Mouse (Mus musculus) small intestine, adult 2 months (tissue): ENCODE measurements at regions not wholly inside any gene's neighbourhood (a gene's known extent, or its start where the extent isn't known, plus 50 kb on each side); places are given as distances from the start of the nearest gene placed in this dataset.

Experiments used
- H3K27ac ChIP-seq: fragments of 200-500 bp; 2 replicates; pipeline ENCODE4 v1.5.1; 2012; ENCODE audit warnings: low read depth, low read length, control low read depth, inconsistent platforms; ENCODE audit not compliant: insufficient read depth
- H3K27me3 ChIP-seq: fragments of 200-500 bp; 2 replicates; pipeline ENCODE4 v1.6.1; 2012; ENCODE audit warnings: mild to moderate bottlenecking, moderate library complexity, low read length, inconsistent platforms; ENCODE audit not compliant: control insufficient read depth, insufficient read depth
- H3K36me3 ChIP-seq: fragments of 200-500 bp; 2 replicates; pipeline ENCODE4 v1.6.1; 2012; ENCODE audit warnings: mild to moderate bottlenecking, low read length, control low read depth, inconsistent platforms; ENCODE audit not compliant: control insufficient read depth, insufficient read depth
- H3K4me1 ChIP-seq: fragments of 200-500 bp; 2 replicates; pipeline ENCODE4 v1.6.1; 2012; ENCODE audit warnings: low read length, inconsistent platforms, mixed read lengths; ENCODE audit not compliant: control insufficient read depth, insufficient read depth, insufficient read length
- H3K4me3 ChIP-seq: fragments of 200-500 bp; 2 replicates; pipeline ENCODE4 v1.5.1; 2012; ENCODE audit warnings: low read depth, mild to moderate bottlenecking, control low read depth, inconsistent platforms, low read length, moderate library complexity
- CTCF ChIP-seq: fragments of 200-500 bp; IDR thresholded peaks from 2 replicates; pipeline ENCODE4 v1.5.1; 2012; ENCODE audit warnings: low read depth, mild to moderate bottlenecking, control low read depth, inconsistent platforms, low read length, moderate library complexity, mixed read lengths; ENCODE audit not compliant: insufficient replicate concordance, insufficient read length; ENCODE audit errors: extremely low read depth
- POLR2A ChIP-seq: fragments of 200-500 bp; IDR thresholded peaks from 2 replicates; pipeline ENCODE4 v1.6.1; 2012; ENCODE audit warnings: low read depth, mild to moderate bottlenecking, control low read depth, inconsistent platforms, low read length, moderate library complexity
- WGBS: fragments of 180-500 bp; shearing (Covaris S2); methylation state at CpG from one replicate; pipeline ENCODE4 v1.1.7; 2018; 5-methylcytosine and 5-hydroxymethylcytosine counted together

DNA sequence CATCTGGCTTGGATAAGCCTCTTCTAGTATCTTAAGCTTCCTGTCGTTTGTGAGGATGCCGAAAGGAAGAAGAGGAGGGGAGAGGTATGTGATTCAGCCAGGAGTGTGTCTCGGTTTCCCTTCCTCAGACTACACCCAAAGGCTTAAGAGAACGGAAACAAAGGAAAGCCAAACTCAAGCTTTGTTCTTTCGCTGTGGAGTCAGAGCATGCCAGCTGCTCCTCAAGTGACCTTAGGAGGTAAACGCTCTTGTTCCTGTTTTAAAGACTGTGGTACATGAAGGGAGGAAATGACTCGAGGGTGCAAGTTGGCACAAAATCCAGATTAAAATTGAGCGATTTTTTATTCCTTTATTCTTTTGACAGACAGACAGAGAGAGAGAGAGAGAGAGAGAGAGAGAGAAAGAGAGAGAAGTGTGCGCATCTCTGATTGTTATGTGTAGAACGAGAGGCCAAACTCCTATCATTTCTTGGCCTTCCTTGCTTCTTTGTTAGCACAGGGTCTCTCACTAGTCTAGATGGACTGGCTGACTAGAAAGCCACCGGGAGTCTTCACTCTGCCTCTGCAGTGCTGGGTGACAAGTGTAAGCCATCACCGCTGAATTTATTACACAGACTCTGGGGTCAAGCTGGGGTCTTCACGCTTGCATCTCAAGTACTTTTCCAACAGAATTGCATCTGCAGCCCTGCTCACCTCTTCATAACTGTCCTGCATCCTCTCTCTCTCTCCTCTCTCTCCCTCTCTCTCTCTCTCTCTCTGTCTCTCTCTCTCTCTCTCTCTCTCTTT lies 151.5 kb upstream of the Pde3a start:
- H3K4me1 ChIP-seq = no peaks in the 10 kb centered on the region
- no peaks in the 10 kb centered on the region for H3K36me3 ChIP-seq
- no peak overlapping the region for H3K27ac ChIP-seq
- H3K4me3 ChIP-seq = no peak overlapping the region
- TF ChIP-seq CTCF = no peak
- TF ChIP-seq POLR2A = no peak
- no peaks in the 10 kb centered on the region for H3K27me3 ChIP-seq
- WGBS = 73% methylated on average over 13 of the region's 13 CpGs

DNA sequence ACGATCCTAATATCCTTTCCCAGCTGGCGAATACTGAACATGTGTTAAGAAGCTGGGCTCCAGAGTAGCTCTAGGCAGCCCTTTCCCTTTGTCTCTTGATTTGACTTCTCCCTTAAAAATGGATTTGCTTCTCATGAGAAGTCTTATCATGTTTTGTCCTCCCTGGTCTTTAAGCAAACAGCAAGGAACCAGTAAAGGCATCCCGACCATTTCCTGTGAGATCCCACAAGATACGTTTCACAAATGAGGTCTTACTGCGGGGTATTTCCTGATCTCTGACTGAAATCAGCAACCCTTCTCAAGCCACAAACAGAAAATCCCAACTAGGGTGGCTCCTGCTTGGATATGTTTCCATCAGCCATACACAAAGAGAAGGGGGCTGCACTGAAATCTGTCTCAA lies 130.8 kb upstream of the Pde3a start:
- H3K36me3 ChIP-seq = no peaks in the 10 kb centered on the region
- no peaks in the 10 kb centered on the region for H3K27me3 ChIP-seq
- no peak overlapping the region for H3K4me3 ChIP-seq
- no peaks in the 10 kb centered on the region for H3K4me1 ChIP-seq
- H3K27ac ChIP-seq = no peak overlapping the region
- 69% methylated on average over 5 of the region's 5 CpGs for WGBS
- no peak for TF ChIP-seq POLR2A

DNA sequence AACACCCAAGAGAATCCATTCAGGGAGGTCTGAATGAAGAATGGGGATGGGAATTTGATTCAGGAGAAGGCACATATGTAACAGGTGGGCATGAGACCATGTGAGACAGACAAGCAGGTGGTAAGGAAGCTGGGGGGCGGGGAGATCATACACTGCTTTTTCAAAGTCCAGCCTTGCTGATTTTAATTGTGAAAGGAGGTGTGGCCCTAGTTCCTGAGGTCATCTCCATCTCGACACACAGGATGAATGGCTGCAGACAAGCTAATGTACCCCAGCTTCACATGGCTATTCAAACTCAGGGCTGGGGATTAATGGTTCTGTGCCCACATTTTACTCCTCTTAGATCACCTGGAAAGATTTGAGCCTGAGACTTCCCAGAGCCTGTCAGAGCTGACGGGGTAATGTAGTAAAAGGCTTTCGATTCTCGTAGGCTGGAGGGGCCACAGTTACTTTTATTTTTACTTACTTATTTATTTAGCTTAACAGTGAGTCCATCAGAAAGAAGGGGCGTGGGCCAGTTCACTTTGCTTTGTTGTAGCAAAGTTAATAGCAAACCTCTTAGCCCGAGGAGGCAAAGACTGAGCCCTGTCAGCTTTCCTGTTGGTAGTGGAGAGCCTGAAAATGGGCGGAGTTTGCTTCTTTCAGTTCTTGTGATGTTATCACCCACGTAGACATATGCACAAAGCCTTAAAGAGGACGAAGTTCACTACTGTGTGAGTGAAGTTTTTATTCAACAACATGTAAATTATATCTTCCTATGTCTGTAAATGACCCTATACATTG lies 122.3 kb upstream of the Pde3a start:
- no peaks in the 10 kb centered on the region for H3K36me3 ChIP-seq
- no peaks in the 10 kb centered on the region for H3K4me1 ChIP-seq
- H3K27me3 ChIP-seq = no peaks in the 10 kb centered on the region
- WGBS = 20% methylated on average over 10 of the region's 10 CpGs
- peak overlapping the region; percentile 6; the same call in 1 of the 2 replicates for H3K4me3 ChIP-seq
- H3K27ac ChIP-seq = no peak overlapping the region
- TF ChIP-seq POLR2A (no peak), CTCF (no peak)

DNA sequence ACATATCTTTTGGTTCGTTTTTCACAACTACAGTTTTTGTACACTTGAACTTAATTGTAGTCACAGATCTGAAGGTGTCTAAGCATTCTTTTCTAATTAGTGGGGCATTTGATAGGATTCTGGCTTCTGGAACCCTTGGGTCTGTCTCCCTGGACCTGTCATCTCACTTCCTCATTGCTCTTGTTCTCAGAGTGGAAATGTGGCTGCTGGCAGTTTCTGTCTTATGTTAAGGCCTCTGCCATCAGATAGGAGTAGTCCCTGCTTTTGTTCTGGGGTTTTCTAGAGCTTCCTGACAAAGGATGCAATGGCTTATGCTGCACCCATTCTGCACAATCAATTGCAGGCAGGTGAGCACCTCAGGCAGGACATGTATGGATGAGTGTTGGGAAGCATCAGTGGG lies 119.5 kb upstream of the Pde3a start:
- Histone ChIP-seq H3K27me3 (no peaks in the 10 kb centered on the region), H3K4me3 (no peak overlapping the region), H3K4me1 (no peaks in the 10 kb centered on the region), H3K36me3 (no peaks in the 10 kb centered on the region), H3K27ac (no peak overlapping the region)
- 87% methylated on average over 1 of the region's 1 CpGs for WGBS
- TF ChIP-seq CTCF (no peak), POLR2A (no peak)

DNA sequence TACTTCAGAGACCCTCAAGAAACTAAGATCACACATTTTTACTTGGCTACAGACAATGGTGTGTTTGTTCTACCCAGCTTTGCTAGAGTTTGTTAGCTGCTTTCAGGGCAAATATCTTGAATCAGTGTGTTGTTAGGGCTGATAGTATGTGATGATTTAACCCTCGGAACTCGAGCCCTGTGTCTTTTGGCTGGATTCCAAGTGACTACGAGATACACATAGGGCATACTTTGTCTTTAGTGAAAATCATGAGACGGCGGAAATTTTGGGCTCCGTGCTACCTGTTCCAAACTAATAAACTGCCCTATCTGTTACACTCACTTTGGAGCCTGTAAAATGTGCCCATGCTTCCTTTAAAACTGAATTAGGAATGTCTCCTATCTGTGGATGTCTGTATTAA lies 114.9 kb upstream of the Pde3a start:
- no peaks in the 10 kb centered on the region for H3K4me1 ChIP-seq
- H3K27me3 ChIP-seq = no peaks in the 10 kb centered on the region
- H3K4me3 ChIP-seq = no peak overlapping the region
- no peaks in the 10 kb centered on the region for H3K36me3 ChIP-seq
- TF ChIP-seq POLR2A = no peak
- TF ChIP-seq CTCF = no peak
- 35% methylated on average over 6 of the region's 6 CpGs for WGBS
- H3K27ac ChIP-seq = no peak overlapping the region

DNA sequence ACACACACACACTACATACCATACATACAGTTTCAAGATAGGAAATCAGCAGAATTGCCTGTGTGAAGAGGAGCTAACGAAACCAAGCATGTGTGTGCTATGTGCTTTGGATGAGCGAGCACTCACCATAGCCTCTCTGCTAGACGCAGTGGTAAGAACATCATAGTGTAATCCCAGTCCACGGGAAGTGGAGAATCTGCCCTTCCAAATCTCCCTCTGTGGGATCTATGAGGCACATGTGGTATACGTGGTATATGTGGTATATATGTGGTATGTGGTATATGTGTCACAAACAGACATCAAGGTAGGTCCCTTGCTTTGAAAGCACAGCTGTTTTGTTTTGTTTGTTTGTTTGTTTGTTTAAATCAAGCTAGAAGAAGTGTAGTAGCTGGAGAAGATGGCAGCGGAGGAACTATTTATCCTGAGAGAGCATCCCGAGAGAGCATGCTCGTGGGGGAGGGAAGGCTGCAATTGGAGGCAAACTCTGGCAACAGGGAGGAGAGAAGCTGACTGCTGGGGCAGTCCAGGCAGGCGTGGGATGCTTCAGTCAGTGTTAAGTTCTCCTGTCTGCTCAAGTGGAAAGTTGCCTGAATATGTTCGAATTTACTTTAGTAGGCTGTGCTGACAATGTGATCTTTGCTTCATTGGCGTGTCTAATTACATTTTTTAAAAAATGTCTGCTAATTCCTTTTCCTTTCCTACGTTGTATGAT lies 112.2 kb upstream of the Pde3a start:
- 87% methylated on average over 12 of the region's 12 CpGs for WGBS
- H3K4me1 ChIP-seq = no peaks in the 10 kb centered on the region
- no peaks in the 10 kb centered on the region for H3K36me3 ChIP-seq
- H3K4me3 ChIP-seq = no peak overlapping the region
- H3K27ac ChIP-seq = no peak overlapping the region
- no peak for TF ChIP-seq POLR2A
- no peak for TF ChIP-seq CTCF
- no peaks in the 10 kb centered on the region for H3K27me3 ChIP-seq

DNA sequence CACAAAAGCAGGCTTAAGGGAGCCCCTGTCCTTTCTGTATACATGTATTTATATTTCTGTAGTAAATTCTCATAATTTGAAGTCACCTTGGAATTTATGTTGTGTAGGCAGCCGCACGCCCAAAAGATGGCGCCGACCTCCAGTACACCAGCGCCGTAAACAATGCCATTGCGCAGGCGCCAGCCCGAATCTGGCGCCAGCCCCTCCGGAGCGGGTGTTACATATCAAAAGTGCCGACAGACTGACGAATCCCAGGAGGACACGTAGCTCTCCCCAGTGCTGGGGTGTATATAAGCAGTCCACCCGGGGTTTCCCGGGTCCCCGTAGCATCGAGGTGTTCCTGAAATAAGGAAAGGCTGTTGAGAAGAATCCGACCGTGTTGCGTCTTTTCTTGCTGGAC lies 108.1 kb upstream of the Pde3a start:
- Histone ChIP-seq H3K27ac (no peak overlapping the region), H3K4me1 (no peaks in the 10 kb centered on the region), H3K4me3 (no peak overlapping the region), H3K27me3 (no peaks in the 10 kb centered on the region), H3K36me3 (no peaks in the 10 kb centered on the region)
- 93% methylated on average over 22 of the region's 22 CpGs for WGBS
- no peak for TF ChIP-seq POLR2A
